Mouse (Mus musculus) gastrocnemius, postnatal 25 days (tissue): ENCODE results near the gene Tmem151b. TPM values are rescaled to one million over a fixed set of nuclear protein-coding genes. Genes with fewer than 3 reads are reported as not detected.

Source experiments
- DNase-seq: peaks from one replicate; pipeline ENCODE4 v3.0.0; 2022
- total RNA-seq, 2 experiments: library from RNA; stranded (reverse); gene quantifications; 1 replicate in 1 of 2; 2 replicates in 1 of 2; pipeline ENCODE4 v1.2.3; 2021

Gene Tmem151b
- total RNA-seq, 2 experiments from 2014 or later: not detected

GRCm38 (mm10) chr17:45584096-45584896 is 34.8 kb upstream of the Tmem151b start:
- peak; percentile 91 for DNase-seq

DNA sequence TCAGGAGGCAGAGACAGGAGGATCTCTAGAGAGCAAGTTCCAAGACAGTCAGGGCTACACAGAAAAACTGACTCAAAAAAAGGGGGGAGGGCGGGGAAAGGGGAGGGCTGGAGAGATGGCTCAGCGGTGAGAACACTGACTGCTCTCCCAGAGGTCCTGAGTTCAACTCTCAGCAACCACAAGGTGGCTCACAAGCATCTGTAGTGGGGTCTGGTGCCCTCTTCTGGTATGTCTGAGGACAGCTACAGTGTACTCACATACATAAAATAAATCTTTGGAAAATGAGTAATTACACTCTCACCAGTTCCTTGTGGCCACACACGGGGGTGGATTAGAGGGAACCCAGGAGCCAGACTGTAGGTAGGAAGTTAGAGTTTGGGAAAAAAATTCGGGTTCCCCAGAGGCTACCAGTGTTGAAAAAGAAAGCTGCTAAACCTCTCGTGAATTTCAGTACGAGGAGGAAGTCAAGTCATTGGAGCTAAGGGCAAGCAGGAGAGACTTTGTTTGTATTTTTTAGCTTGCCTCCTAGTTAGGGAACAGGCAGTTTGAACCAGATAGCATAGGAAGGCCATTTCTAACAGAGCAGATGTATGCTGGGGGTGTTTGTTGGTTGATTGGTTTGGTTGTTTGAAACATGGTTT is 33.4 kb upstream of the Tmem151b start:
- DNase-seq: no peak

DNA sequence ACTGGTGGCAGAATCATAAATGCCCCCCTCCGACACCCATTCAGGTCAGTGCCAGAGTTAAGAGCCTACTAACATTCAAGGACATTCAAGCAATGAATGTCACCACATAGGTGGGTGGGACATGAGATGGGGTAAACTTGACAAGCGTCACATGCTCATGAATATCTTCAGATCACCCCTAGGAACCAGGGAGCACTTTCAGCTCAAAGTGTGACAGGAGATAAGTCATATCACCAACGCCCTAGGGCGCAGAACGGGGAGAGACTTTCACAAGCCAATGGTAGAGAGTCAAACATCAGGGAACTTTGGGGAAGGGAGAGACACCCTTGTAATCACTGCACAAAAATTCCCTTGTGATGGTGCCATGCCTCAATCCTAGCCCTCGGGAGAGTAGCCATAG is 32.7 kb upstream of the Tmem151b start:
- DNase-seq: no peak

- DNase-seq: peak; percentile 43
These were observed 32.1 kb upstream of the Tmem151b start for GRCm38 (mm10) chr17:45581567-45581983.

- DNase-seq: peak; percentile 44
These were observed 31.5 kb upstream of the Tmem151b start for GRCm38 (mm10) chr17:45580958-45581477.

GRCm38 (mm10) chr17:45579554-45579953 is 30.1 kb upstream of the Tmem151b start:
- DNase-seq: no peak

- DNase-seq: no peak
These were observed 29.4 kb upstream of the Tmem151b start for GRCm38 (mm10) chr17:45578843-45579242.

- no peak for DNase-seq
These were observed 28.8 kb upstream of the Tmem151b start for GRCm38 (mm10) chr17:45578242-45578641.

DNA sequence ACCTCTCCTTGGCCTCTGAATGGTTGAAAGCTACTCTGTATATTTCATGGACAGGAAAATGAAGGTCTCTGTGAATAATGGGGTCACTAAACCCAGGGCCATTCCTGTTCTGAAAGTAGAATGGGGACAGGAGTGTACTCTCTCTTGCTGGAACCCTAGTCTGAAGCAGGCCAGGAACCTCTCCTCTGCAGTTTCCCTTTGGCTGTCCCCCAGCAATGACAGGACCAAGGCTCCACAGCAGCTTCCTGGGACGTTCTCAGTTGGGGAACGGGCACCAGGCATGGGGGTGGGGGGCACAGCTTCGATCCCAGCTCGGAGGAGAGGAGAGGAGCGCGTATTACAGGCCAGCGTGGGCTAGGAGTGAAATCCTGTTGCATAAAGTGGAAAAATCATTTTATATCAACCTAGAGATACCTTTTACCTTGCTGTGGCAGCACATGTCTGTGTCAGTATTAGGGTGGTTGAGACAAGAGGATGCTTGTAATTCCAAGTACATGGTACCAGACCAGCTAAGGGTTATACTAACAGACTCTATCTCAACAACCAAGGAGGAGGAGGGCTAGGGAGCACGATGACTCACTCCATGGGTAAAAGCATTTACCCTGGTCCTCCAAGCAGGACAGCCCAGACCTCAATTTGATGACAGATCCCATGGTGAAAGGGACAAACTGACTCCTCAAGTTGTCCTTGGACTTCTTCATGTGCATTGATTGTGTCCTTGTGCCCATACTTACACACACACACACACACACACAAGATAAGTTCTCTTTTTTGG is 25.8 kb upstream of the Tmem151b start:
- no peak for DNase-seq

DNA sequence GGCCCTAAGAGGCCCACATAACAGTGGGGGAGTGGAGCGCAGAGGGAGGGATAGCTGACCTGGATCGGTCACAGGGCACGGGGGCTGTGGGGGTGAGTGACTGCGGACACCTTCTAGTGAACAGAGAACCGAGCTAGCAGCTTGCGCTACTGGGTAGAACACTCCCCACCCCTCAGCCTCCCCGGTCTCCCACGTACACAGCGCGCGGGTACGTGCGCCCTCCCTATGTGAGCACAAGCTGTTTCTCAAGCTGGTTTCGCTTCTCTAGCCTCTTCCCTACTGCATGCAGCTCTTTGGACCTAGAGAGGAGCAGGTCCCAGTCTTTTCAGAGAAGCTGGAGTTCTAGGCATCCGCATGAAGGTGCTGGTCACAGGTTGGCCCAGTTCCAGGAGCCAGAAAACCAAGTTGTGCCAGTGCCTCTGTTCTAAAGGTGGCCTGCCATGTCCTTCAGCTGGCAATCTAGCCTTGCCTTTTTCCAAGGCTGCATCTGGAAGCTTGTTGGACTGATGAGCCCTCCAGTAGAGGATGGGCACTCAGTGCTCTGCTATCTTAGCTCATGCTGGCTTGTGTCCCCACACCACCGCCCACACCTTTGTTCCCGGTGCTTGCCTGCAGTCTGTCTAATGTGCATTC is 24.8 kb upstream of the Tmem151b start:
- no peak for DNase-seq

DNA sequence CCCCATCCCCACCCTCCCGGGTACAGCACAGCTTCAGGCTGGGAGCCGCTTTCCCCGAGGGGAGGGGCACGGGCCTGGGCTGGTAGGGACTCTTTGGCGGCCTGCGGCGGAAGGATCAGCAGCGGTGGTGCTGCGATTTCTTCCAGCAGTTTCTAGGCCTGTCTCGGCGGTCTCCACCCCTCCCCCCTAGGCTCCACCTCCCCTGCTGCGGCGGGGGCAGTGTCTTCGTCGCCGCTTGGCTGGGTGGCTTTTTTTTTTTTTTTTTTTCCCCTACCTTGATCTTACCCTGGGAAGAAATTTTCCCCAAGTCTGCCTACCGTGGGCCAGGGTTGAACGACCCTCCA is 24.3 kb upstream of the Tmem151b start:
- DNase-seq: peak; percentile 97

DNA sequence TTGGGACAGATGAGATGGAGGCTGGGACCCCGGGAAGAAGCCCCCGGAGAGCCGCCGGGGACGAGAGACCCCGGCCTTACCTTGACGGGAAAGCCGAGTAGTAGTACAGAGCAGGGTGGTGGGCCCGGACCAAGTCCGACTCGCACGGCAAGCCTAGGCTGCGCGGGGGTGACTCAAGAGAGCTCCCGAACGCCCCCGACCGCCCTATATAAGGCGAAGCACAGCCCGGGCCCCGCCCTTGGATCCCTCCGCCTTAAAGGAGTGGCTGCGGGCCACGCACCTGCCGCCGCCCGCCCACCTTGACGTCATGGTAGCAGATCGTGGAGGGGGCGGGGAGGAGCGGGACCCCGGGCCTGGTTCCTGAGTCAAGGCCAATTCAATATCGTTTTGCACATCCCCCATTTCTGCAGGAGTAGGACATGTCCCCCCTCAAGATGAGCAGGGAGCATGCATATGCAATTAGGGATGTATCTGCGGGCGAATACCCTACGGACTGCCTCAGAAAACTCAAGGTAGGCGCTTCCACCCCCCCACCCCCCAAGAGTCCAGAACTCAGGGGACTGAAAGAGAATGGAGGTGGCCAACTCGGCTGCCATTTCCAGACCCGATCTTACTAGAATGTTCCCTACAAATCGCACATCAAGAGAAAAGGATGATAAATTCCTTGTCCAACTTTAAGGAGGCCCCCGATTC is 23.8 kb upstream of the Tmem151b start, which contains the start of gene Hsp90ab1:
TSS of gene Hsp90ab1 (minus strand) at position 185 of the 693 bp plus-strand sequence.
- DNase-seq: peak; percentile 97

- peak; percentile 82 for DNase-seq
These were observed 22.9 kb upstream of the Tmem151b start for GRCm38 (mm10) chr17:45572103-45573086.

- DNase-seq: no peak
These were observed 20.5 kb upstream of the Tmem151b start for GRCm38 (mm10) chr17:45569999-45570398.

DNA sequence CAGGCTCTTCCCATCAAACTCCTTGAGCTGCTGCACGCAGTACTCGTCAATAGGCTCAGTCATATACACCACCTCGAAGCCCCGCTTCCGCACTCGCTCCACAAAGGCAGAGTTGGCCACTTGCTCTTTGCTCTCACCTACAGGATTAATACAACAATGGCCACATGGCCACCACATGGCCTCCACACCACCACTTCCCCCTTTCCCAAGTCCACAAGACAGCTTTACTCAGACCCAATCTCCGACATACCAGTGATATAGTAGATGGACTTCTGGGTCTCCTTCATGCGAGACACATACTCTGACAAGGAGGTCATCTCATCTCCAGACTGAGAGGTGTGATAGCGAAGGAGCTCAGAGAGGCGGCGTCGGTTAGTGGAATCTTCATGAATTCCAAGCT is 19.5 kb upstream of the Tmem151b start:
- DNase-seq: no peak

DNA sequence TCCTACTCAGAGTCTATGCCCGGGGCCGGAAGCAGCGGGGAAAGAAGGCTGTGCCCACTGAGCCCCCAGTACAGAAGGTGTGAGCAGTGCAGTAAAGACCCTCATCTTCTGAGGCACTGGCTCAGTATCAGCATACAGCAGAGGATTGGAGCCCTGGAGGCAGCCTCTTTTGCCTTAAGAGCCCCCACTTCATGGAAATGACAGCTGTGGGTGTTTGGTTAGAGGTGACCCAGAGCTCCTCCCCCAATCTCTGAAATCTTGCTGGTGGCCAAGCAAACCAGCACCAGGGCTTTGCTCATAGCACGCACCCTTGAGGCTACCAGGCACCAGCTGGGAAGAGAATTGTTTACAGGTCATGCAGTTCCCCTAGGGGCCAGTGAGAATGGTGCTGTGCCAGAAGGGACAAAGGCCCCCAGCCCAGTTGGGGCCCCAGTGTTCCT is 17.7 kb upstream of the Tmem151b start:
- no peak for DNase-seq

DNA sequence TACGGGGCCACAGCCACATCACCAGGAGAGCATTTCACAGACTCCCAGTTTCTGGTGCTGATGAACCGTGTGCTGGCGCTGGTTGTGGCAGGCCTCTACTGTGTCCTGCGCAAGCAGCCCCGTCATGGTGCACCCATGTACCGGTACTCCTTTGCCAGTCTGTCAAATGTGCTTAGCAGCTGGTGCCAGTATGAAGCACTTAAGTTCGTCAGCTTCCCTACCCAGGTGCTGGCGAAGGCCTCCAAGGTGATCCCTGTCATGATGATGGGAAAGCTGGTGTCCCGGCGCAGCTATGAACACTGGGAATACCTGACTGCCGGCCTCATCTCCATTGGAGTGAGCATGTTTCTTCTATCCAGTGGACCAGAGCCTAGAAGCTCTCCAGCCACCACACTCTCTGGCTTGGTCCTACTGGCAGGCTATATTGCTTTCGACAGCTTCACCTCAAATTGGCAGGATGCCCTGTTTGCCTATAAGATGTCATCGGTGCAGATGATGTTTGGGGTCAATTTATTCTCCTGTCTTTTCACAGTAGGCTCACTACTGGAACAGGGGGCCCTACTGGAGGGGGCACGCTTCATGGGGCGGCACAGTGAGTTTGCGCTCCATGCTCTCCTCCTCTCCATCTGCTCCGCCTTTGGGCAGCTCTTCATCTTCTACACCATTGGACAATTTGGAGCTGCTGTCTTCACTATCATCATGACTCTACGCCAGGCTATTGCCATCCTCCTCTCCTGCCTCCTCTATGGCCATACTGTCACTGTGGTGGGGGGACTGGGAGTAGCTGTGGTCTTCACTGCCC is 17.1 kb upstream of the Tmem151b start:
- no peak for DNase-seq

- no peak for DNase-seq
These were observed 16.5 kb upstream of the Tmem151b start for GRCm38 (mm10) chr17:45566031-45566359.

DNA sequence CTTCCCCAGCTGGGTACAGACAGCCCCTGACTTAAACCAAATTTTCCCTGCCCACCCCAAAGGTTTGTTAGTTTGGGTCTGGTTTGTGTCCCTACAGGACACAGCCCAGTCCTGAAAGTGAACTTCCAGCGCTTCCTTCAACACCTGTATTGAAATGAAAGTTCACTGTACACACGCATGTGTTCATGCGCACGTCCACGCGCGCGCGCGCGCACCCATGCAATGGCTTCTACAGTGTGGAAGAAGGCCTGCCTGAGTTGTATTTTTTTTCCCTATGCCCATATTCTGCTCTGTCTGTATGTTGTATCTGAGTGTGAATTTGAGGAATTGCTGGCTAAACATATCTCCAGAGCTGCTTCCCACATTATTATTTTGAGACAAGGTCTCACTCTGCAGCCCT is 15.6 kb upstream of the Tmem151b start:
- no peak for DNase-seq
